Mouse (Mus musculus) neural tube, embryonic 15.5 days (tissue): ENCODE data around the gene Gm49345. TPM values are rescaled to one million over a fixed set of nuclear protein-coding genes. Genes with fewer than 3 reads are reported as not detected.

Source experiments
- ATAC-seq: fragments of 200-750 bp; cut with Nextera tagmentation; 2 replicates; pipeline ENCODE4 v1.8.0; 2017; ENCODE audit warnings: mild to moderate bottlenecking, moderate TSS enrichment, moderate library complexity; ENCODE audit not compliant: low FRiP score
- H3K27ac ChIP-seq: fragments of 300-500 bp; sonication (generic); replicated peaks from 2 replicates; pipeline ENCODE4 v1.5.1; 2015; ENCODE audit warnings: mild to moderate bottlenecking, inconsistent platforms
- H3K27me3 ChIP-seq: fragments of 300-500 bp; sonication (generic); replicated peaks from 2 replicates; pipeline ENCODE4 v1.6.1; 2015; ENCODE audit warnings: inconsistent platforms
- H3K36me3 ChIP-seq: fragments of 300-500 bp; sonication (generic); 2 replicates; pipeline ENCODE4 v1.6.1; 2015; ENCODE audit warnings: inconsistent platforms
- H3K4me1 ChIP-seq: fragments of 300-500 bp; sonication (generic); 2 replicates; pipeline ENCODE4 v1.6.1; 2015; ENCODE audit warnings: inconsistent platforms
- H3K4me2 ChIP-seq: fragments of 300-500 bp; sonication (generic); 2 replicates; pipeline ENCODE4 v1.6.1; 2015; ENCODE audit warnings: inconsistent platforms, mild to moderate bottlenecking, moderate library complexity
- H3K4me3 ChIP-seq: fragments of 300-500 bp; sonication (generic); replicated peaks from 2 replicates; pipeline ENCODE4 v1.5.1; 2015; ENCODE audit warnings: mild to moderate bottlenecking, inconsistent platforms
- H3K9ac ChIP-seq: fragments of 300-500 bp; sonication (generic); replicated peaks from 2 replicates; pipeline ENCODE4 v1.6.1; 2015; ENCODE audit warnings: mild to moderate bottlenecking, inconsistent platforms
- H3K9me3 ChIP-seq: fragments of 300-500 bp; sonication (generic); replicated peaks from 2 replicates; pipeline ENCODE4 v1.6.1; 2016; ENCODE audit warnings: inconsistent platforms
- WGBS: fragments of 180-500 bp; shearing (Covaris S2); methylation state at CpG from one replicate; pipeline ENCODE4 v1.1.7; 2015; ENCODE audit warnings: mixed read lengths; 5-methylcytosine and 5-hydroxymethylcytosine counted together
- polyA plus RNA-seq: library from polyadenylated mRNA; unstranded; fragments of >200 nt; fragmentation: Nextera tagmentation; extraction: Ambion mirVana; gene quantifications from 2 replicates; pipeline ENCODE4 v1.2.1, GENCODE M21; 2015

The Gm49345 gene
- polyA plus RNA-seq, 1 experiment from 2014 or later: not detected

DNA sequence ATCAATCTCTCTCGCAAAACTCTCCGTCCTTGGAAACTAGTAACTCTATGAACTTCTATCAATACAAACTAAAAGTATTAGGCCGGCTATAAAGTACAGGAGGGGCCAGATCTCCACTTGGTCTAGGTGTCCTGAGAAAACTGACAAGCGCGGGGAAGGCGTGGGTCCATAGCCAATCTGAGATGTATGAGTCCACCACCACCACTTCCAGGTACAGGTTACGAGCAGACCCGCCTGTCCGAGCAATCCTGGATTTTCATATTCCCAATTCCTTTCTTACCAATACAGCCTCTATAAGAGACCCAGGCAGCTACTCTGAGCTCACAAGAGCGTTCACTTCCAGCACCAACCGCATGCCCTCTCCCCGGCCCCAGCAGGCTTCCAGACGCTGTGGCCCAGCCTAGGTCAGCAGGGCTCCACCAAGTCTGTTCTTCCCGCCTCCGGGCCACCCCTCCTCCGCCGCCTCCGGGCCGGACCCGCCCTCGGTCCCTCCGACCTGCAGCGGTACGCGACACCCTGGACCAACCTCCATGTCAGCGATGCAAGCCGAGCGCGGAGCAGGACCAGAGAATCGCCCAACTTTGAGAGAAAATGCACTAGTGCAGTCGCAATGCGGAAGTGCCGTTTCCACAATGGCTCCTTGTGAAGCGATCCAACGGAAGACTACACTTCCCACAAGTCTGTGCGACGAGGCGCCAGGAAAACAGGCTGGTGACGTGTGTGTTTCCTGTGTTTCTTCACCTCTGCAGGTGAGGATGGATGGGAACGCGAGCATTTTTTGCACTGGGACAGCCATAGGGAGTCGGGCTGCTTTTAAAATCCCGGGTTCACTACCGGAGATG is 84.8 kb downstream of the Gm49345 start:
- Histone ChIP-seq H3K36me3 (no peaks in the 10 kb centered on the region), H3K27ac (peak overlapping the region; percentile 85), H3K9ac (peak overlapping the region; percentile 76), H3K4me1 (peaks cover 16% of the 10 kb centered on the region), H3K4me2 (peak overlapping the region; percentile 69), H3K9me3 (no peaks in the 10 kb centered on the region), H3K4me3 (peak overlapping the region; percentile 74), H3K27me3 (no peaks in the 10 kb centered on the region)
- peak; percentile 99 for ATAC-seq
- WGBS: under 1% methylated on average over 44 of the region's 44 CpGs

DNA sequence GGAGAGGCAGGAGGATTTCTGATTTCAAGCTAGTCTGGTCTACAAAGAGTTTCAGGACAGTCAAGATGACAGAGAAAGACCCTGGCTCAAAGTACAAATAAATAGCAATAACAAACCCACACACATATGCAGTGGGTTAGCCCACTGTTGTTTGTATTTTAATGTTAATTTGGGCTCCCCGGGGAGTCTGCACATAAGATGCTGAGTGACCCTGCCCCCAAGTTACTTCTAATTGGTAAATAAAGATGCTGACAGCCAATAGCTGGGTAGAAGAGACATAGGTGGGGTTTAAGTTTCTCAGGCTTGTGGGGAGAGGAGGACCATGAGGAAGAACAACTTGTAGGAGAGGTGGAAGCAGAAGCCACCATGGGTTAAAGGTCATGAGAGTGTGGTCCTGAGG is 91.6 kb downstream of the Gm49345 start:
- H3K4me1 ChIP-seq: no peaks in the 10 kb centered on the region
- no peak overlapping the region for H3K9ac ChIP-seq
- 73% methylated on average over 1 of the region's 1 CpGs for WGBS
- H3K36me3 ChIP-seq: peaks cover 42% of the 10 kb centered on the region
- no peaks in the 10 kb centered on the region for H3K9me3 ChIP-seq
- no peak for ATAC-seq
- H3K4me3 ChIP-seq: no peak overlapping the region
- no peak overlapping the region for H3K4me2 ChIP-seq
- no peak overlapping the region for H3K27ac ChIP-seq
- H3K27me3 ChIP-seq: no peaks in the 10 kb centered on the region

Other genes starting within 250 kb of the Gm49345 start
- 4.0 and 5.5 TPM in 2 replicates for gene Zfp429, start 237.9 kb downstream of the Gm49345 start, polyA plus RNA-seq
- gene Zfp459, start 216.4 kb downstream of the Gm49345 start, polyA plus RNA-seq: 0.50 and 1.6 TPM in 2 replicates
- 5.1 and 7.6 TPM in 2 replicates for gene Zfp874a, start 186.1 kb downstream of the Gm49345 start, polyA plus RNA-seq
- 2.5 and 3.7 TPM in 2 replicates for gene Zfp874b, start 153.5 kb downstream of the Gm49345 start, polyA plus RNA-seq
- 10.4 and 11.2 TPM in 2 replicates for gene Zfp58, start 137.2 kb downstream of the Gm49345 start, polyA plus RNA-seq
- not detected in 2 replicates for gene Gm26965, start 111.6 kb downstream of the Gm49345 start, polyA plus RNA-seq
- gene Zfp87, start 111.6 kb downstream of the Gm49345 start, polyA plus RNA-seq: 30.4 and 37.0 TPM in 2 replicates
- 13.1 and 13.2 TPM in 2 replicates for gene Zfp748, start 83.9 kb downstream of the Gm49345 start, polyA plus RNA-seq
- gene Zfp729b, start 28.1 kb downstream of the Gm49345 start, polyA plus RNA-seq: 4.8 and 4.9 TPM in 2 replicates
- 2.9 and 3.4 TPM in 2 replicates for gene Zfp729a, start within 50 bp of the Gm49345 start, polyA plus RNA-seq
- 12.8 and 13.3 TPM in 2 replicates for gene Zfp738, start 49.3 kb upstream of the Gm49345 start, polyA plus RNA-seq
- 8.2 and 8.5 TPM in 2 replicates for gene Zfp65, start 91.4 kb upstream of the Gm49345 start, polyA plus RNA-seq
- 6.5 and 8.1 TPM in 2 replicates for gene Zfp85, start 117.5 kb upstream of the Gm49345 start, polyA plus RNA-seq
- 3.6 and 3.7 TPM in 2 replicates for gene Zfp493, start 141.9 kb upstream of the Gm49345 start, polyA plus RNA-seq
- 12.7 and 13.2 TPM in 2 replicates for gene Zfp273, start 176.0 kb upstream of the Gm49345 start, polyA plus RNA-seq
- gene Gm10037, start 193.3 kb upstream of the Gm49345 start, polyA plus RNA-seq: 5.8 and 7.2 TPM in 2 replicates
- gene BC048507, start 225.6 kb upstream of the Gm49345 start, polyA plus RNA-seq: not detected in 2 replicates